Mouse (Mus musculus): Measurements from ENCODE around the gene Arhgef7.

DNA sequence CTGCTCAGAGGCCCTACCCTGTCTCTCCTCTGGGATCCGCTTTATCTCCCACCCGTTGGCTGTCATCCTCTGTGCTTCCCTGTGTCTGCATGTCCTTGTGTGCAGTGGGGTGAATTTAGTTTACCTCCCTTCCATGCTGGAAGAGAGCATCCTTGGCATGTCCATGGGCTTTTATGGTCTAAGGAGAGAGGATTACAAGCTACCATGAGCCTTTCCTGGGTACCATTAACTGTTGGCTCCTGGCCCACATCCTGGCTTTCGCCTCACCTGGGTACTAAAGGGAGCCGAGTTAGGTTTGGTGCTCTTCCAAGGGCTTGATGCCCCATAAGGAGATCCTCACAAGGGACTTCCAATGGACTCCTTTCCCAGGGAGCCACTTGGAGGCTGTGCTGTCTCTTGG is 53.1 kb downstream of the Arhgef7 start:
- TF ChIP-seq EP300 (IDR thresholded peaks at IDR 0.05) (no peak), CTCF (IDR thresholded peaks at IDR 0.05) (no peak)
